Mouse (Mus musculus): ENCODE measurements at regions not wholly inside any gene's neighbourhood (a gene's known extent, or its start where the extent isn't known, plus 50 kb on each side); places are given as distances from the start of the nearest gene placed in this dataset.

DNA sequence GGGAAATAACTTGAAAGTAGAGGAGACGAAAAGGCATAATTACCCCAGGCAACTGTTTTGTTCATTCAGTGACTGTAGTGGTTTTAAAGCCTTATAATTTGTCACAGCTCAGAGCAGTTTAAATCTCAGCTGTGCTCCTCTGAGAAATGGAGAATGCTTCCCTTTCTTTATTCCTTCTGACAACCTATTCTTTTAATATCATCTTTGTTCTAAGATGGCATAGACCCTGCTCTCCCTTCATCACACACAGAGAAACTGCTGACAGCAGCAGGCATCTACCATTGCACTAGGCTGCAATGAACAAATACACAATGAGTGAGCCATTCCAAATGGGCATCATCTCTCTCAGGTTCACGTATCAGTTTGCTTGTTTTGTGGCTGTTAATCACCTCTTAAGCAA, 50.5 kb upstream of the Gm11232 start:
- DNase-seq, result no peak

All from kidney, postnatal 10 days (tissue).